Mouse (Mus musculus) CD4-positive, CD25-positive, alpha-beta regulatory T cell, adult 4 months (primary cell): ENCODE results near the gene Chchd6. TPM values are rescaled to one million over a fixed set of nuclear protein-coding genes. Genes with fewer than 3 reads are reported as not detected.
A peak's percentile ranks its signal among the peaks of the same experiment; 100 is the strongest.

ENCODE experiments used
- ATAC-seq: one replicate; pipeline ENCODE4 v1.8.0; 2017
- polyA plus RNA-seq, 2 experiments: library from polyadenylated mRNA; unstranded; fragments of 100-300 nt; shearing (Covaris generic); gene quantifications; one replicate each; pipeline ENCODE4 v1.2.1; 2017

Gene Chchd6
- polyA plus RNA-seq, 2 experiments from 2014 or later = 5.1 to 6.7 TPM

DNA sequence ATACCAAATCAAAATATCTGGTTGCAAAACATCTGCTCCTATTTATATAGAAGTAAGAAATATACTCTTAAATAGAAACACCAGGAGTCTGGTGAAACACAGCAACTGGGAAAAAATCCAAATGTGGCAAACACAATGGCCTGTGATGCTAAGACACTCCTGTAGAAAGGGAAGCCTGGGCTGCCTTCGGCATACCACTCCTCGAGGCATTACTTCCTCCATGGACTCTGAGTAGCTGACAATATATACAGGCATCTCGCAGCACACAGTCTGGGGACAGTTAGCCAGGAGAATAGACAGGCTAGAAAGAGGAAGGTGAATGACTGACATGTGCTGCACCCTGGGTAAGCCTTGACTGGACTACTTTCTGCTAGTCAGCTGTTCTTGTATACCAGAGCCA, 146.7 kb downstream of the Chchd6 start:
- no peak for ATAC-seq

DNA sequence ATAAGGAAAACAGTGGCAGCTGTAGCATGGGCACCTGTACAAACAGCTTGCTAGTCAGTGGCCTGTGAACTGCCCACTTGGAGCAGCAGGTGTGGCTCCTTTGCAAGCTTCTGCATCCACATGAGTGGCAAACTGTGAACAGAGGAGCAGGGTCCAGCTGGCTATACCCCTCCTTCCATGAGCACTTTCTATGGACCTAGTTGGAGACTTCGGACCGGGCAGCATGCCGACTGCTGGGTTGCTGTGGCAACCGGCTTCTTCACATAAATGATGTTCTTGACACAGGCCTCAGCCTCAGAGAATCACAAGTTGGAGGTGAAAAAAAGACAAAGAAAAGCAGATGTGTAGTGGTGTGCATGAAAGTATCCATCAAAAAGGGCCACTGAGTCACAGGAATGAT, 154.8 kb downstream of the Chchd6 start:
- ATAC-seq = no peak

DNA sequence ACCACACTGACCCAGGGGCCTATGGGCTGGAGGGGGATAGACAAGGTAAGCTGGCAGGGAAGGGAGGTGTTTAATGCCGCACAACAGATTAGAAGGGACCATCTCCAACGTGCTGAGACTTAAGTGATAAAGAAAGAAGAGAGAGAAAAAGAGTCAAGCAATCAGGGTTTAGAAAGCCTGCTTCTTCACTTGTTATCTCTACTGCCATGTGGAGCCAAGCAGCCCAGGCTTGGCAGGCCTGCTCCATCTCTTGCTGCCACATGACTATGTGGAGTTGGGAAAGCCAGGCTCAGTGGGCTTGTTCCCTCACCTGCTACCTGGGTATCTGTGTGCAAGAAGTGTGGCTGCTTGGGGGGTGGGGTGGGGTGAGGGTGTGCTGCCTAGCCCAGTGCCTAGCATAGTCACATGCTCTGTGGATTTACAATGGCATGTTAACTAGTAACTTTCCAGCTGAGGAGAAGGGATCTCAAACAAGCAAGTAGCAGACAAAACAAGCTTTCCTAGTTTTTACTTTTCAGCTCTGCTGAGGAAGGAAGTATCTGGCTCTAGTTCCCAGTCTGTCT, 163.5 kb downstream of the Chchd6 start:
- ATAC-seq = no peak

DNA sequence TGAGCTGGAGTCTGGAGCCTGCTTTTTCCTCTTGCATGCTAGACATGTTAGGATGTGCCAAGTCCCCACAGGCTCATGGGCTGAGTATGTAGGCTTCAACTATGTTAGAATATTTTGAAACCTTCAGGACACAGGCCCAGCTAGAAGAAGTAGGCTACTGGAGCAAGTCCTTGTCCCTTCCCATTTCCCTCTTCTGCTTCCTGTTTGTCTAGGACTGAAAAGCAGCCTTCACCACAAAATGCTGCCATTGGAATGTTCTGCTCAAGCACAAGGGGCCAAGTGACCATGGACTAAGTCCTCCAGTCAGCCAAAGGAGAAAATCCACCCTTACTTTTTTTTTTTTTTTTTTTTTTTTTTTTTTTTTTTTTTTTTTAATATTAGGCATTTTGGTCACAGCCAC, 164.7 kb downstream of the Chchd6 start:
- no peak for ATAC-seq

DNA sequence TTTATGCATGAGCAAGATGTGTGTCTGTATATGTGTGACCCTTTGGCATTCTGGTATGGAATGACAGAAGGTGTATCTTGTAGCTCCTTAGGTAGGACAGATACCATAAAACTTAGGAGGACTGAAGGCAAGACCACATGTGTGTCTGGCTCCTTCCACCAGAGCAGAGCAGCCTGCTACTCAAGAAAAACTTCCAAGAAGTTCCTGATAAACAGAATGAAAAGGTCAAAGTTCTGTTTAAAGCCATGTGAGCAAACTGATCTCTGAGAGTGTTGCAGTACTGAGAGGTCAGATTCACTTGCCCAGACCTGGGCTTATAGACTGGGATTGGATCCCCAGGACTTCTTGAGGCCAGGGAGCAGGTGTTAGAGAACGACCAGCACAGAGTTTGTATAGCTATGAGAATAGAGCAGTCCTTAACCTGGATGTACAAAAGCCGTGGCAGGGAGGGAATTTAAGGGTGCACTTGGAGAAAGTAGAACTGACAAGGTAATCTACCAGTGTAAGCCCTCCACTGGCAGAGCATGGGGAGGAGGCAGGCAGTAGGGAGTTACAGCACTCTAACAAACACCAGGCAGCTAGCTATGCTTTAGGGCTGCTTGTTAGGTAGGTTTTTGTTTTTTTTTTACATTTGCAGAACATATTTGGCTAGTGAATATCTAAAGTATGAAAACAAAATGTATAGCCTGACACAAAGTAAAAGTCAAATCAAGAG, 166.6 kb downstream of the Chchd6 start:
- no peak for ATAC-seq

DNA sequence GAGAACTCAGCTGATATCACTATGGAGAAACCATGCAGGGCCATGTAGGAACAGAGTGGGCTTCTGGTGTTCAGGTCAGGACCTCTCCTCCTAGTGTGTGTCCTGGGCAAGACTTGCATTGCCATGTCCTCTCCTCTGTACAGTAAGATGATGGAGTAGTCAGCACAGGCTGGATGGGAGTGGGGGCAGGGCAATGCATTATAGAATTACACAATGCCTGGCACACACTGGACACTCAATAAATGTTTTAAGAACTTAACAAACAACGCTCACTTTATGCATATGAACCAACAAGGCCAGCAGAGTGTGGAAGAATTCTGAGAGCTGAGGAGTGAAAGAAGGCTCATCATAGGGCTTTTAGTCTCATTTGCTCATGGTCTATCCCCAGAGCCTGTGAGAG, 171.0 kb downstream of the Chchd6 start:
- ATAC-seq = no peak

DNA sequence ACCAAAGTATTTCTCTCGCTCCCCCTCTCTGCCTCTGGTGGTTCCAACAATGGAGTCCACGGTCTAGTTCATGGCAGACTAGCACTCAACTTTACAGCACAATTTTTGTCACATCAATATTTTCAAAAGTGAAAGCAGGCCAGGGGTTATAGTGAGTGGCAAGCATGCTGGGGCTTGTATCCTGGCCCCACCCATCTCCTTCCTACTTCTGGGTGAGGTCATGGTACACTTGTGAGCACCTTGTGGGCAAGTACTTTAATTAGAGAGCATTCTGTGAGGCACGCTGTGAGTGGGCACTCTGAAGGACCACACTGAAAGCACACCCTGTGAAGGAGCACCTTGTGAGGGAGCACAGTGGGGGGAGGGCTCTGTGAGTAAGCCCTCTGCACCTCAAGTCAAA, 172.8 kb downstream of the Chchd6 start:
- ATAC-seq = no peak

DNA sequence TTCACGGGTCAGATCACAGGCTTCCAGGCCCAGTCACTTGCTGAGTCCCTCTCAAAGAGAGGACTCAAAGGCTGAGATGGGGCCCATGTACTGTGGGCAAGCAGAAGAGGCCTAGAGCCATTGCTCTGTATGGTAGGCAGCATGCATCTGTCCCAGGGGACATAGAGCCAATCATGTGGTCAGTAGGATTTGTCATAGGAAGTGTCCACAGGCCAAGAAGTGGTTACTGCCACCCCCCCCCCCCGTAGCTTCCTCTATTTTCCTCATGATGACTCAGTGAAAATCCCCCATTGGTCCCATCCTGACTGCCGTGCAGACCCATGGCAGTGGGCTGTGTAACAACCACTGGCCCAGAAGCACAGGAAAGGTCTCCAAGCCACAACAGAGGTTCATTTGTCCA, 173.5 kb downstream of the Chchd6 start:
- ATAC-seq = no peak

DNA sequence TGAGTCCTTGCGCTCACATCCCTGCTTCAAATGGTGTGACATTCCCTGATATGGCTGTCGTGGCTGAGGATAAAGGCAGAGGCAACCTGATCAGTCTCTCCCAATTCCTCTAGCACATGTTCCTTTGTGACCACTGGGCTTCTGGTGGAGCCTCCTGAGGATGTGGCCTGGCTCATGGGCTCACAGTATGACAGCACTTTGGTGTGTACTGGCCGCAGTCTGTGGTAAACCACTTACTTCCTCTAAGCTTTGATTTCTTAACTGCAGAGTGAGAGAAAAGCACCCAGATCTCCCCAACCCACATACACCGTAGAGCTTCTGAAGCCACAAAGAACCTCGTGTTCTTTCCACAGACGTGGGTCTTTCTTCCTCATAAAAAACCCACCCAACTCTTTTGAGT, 173.9 kb downstream of the Chchd6 start:
- peak; percentile 32 for ATAC-seq

DNA sequence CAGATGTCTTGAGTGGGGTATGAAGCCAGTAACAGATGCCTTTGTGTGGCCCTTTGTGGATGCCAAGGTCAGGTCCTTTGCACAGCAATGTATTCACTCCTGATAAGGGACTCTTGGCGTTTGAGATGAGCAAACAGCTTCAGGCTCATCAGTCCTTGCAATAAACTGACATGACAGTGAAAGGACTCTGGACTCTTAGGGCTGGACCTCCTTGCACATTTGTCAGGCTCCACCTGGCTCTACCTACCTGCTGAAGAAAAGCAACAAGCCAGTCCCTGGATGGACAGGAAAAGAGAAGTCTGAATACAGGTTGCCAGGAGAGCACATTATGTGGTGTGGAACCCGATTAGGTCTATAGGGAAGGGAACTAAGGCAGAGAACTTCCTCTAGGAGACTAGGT, 174.7 kb downstream of the Chchd6 start:
- no peak for ATAC-seq

DNA sequence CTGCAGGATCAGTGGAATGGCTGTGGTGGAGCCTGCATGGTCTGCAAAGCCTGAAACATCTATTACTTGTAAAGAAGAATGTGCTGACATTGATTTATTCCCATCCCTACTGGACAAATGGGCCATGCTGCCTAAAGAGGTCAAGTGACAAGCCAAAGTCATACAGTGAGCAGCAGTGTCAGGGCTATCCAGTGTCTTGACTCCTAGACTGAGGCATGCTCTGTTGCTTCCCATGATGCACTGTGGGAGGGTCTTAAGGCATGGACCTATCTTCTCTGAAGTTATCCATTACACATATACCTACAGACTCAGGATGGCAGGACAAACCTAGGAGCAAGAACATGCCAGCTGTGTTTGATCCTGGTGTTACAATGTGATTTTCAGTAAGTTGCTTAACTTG, 175.3 kb downstream of the Chchd6 start:
- no peak for ATAC-seq

DNA sequence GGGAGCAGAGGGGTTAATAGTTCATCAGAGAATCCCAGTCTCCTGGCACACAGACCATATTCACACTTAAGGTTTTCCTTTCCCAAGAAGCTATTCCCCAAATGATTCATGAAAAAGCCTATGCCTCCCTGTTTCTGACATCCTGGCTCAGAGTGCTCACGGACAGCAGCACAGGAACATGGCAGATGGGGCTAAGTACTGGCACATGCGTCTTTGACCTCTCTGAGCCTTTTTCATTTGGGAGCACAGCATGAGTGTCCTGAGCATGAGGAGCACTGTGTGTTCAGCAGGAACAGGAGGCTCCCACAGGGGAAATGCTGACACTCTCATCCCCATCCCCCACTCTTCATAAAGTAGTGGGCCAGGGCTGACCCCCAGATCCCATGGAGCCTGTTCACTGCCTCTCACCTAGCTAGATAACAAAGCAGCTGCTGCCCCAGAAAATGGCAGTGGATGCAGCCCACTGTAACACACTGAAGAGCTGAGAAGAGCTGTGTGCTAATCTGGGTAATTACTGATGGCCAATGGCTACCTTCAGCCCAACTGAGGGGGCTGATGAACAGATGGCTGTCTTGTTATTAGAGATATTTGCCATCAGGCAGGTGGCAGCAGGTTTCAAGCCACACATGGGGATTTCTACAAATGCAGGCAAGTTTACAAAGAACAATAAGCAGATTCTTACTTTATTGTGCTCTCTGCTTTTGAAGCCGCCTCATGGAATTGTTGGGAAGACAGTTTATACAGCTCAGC, 176.2 kb downstream of the Chchd6 start:
- no peak for ATAC-seq

DNA sequence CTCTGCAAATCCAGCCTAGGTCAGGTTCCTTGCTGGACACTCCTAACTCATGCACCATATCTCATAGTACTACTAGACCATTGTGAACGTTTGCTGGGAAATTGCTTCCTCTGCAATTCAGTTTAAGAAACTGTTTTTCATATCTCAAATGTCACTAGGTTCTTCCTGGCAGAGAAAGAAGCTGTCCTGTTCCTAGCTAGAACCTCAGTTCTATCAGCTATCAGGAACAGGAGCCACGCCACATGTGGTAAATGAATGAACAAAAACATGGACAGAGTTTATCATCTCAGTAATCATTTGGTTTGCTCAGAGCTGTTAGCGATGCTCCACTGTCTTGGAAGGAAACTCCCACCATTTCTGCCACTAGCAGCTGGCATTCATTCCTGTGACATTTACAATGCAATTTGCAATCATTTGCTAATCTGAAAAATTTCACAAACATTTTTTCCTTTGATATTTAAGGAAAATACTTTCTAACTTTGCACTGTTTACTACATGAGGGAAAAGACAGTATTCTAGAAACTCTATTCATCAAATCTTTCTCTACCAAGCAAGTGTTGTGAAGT, 179.3 kb downstream of the Chchd6 start:
- no peak for ATAC-seq

DNA sequence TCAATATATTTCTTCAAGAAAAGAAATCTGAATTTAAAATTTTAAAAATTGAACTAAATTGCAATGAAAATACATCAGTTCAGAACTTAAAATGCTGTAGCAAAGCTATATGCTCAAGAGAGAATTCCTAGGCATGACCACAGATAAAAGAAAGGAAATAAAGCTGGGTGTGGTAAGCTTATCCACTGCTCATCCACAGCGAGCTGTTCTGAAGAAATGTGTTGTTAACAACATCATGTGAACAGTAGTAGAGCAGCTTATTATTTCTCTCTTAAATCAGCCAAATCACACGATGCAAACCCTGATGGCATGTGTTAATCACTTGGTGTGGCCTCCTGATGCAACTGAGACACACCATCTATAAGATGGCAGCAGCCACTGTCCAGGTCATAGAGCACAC, 180.4 kb downstream of the Chchd6 start:
- ATAC-seq = no peak

DNA sequence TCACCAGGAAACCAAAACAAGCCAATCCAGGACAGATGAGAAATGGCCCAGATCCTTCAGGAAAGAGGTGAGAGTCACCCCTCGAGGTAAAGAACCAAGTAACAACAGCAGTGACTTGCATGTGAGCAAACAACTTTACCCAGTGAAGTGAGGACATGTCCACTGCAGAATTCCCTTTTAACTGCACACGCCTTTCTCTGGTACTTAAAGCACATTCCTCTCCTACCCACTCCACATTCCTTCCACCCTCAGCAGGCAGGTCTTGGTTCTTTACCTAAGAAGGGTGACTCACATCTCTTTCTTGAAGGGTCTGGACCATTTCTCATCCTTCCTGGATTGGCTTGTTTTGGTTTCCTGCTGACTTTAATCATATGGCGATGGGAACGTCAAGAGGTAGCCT, 181.3 kb downstream of the Chchd6 start:
- no peak for ATAC-seq

DNA sequence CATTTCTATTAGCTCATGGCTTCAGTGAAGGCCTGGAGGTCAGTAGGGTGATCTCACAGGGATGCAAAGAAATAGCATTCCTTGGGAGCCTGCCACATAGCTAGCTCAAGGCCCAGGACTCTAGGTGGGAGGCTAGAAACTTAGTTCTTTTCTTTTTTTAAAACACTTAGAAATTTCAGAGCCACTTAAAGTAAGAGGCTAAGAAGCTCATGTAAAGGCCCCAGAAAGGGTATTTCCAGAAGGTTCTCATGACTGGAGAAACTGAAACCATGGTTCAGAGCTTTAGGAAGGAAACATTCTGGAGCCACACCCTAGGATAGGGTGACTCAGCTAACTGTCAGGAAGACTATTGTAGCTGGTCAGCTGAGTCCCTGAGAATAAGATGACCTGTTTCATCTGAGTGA, 182.0 kb downstream of the Chchd6 start:
- no peak for ATAC-seq

DNA sequence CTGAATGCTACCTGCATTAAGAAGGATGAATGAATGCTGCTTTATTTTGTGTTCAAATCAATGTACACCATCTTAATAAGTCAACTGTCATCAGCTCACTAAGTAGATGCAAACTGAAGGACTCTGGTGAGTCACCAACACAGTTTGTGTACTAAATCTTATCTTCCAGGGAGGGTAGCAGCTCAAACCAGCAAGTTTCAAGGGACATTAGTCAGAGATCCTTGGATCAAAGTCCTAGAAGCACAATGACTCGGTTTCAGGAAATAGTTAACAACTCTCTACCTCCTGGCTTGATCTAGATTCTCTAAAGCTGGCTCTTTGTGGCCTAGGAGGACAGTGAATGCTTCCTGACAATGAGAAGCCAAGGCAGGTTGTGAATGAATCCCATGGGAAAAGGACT, 182.9 kb downstream of the Chchd6 start:
- ATAC-seq = no peak

DNA sequence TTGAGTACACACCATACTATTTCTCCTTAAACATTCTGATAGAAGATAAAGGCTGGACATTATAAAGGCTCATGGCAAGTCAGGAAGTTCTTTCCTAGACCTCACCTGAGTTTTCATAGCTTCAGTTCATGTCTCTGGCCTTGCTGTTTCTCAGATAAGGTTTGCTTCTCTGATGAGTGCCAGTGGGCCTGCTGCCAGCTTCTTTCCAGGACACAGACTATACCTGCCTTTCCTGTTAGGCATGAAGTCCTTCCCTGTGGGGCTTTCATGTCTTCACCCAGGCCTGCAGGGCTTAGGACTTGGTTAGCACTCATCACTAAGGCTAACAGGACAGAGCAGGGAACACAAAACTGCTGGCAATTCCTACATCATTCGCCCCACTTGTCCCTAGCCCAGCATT, 186.4 kb downstream of the Chchd6 start:
- no peak for ATAC-seq

DNA sequence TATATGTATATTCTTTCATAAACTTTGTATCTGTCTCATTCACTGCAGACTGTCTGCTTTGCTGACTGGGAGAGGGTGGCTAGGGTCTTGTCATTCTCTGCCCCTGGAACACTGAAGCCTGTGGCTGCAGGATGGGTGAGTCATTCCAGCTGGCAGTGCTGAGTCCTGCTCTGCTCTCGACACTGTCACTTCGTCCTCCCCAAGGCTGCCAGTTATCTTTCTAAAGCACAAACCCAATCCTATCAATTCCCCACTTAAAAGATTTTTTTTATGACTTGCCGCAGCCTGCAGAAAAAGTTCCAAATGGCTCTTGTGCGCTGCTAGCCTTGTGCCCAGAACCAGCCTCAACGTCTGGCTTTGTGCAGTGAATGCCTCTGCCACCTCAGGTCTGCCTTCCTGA, 187.2 kb downstream of the Chchd6 start:
- ATAC-seq = no peak

DNA sequence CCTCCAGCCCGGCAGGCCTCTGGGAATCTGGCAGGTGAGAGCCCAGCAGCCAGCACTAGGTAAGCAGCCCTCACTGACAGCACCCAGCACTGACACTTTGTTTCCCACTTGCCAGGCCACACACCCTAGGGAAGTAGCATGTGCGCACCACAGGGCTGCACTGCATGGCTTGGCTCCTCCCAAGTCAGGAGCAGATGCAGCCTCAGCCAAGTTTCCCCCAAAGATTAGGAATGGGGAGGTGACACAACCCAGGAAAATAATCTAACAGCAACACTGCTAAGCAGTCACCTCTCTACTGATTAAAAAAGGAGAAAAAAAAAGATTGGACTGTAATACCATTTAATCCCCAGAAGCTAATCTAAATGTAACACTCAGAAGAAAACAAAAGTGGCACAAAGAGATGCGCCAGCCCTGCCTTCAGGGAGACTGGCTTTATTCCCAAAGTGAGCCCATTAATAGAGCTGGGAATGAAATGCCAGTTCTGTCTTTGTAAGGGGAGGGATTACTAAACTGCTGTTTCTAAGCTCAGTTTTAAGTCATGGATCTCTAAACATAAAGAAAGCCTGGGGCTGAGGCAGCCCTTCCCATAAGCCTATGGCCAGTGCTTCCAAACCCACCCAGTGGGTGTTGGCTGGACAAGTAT, 188.1 kb downstream of the Chchd6 start:
- no peak for ATAC-seq

DNA sequence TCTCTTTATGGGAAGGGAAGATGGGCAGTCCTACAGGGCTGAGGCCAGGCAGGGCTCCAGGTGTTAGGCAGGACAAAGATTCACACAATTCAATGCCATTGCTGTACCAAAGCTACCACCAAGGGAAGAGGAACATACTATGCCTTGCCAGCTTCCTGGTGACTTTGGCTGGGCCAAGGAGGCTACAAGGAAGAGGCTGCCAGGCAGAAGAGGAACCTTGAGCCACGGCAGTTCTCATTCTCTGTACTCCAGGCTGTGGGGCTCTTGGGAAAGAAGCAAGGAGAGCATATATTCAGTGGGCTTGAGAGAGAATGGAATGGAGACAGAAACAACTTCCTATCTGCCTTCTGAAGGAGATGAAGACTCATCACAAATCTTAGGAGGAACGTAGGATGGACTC, 190.5 kb downstream of the Chchd6 start:
- ATAC-seq = no peak

DNA sequence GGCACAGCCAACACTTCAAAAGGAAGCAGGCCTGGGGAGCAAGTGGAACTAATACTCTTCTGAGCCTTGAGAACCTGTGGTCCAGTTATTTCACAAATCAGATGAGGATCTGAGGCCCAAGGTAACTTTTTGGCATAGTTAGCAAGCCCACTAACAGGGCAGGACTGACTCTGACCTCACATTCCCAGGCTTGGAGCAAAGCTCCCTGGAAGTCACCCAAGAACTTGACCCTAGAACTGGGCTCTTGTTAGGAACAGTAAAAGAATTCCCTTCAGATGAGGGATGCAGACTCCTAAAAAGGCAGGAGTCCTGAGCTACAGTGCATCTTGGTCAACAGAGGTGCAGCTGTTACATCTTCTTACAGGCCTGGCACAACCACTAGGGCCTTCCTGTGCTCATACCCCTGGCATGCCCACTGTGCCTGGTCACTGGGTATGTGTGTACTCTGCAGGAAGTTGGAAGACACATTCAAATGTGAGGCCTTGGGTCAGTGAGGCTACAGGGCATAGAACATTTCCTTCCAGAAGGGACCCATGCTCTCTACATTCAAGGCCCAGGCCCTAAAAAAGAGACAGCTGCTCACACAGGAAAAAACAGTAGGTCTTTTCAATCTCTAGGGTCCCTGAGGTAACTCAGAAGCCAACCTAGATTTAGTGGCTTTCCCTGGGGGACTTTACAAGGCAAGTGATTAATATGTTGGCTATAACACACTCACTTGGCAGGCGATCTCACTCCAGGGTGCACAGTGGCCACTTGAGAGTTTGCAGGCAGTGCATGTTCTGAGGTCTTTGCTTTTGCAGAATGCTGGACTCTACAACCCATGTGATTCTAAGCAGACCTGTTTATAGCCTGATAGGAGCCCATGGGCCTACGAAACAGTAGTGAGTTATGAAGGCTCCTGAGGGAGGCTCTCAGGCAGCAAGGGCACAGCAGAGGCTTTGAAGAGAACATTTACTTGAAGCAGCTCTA, 191.9 kb downstream of the Chchd6 start:
- ATAC-seq = no peak
